Mouse (Mus musculus) G1E-ER4 (cell line): ENCODE results near the gene Selenbp2. TPM values are rescaled to one million over a fixed set of nuclear protein-coding genes. Genes with fewer than 3 reads are reported as not detected.
"Not testable (repeated sequence)": the region's sequence is repeated elsewhere in the genome, so short reads cannot be mapped to it uniquely, and the experiment has no call there.

Source experiments
- GATA1 ChIP-seq: IDR thresholded peaks from one replicate; pipeline ENCODE4 v1.8.0; 2012; ENCODE audit warnings: low read length, inconsistent platforms
- polyA plus RNA-seq: library from polyadenylated mRNA; stranded (reverse); fragments of >175 nt; gene quantifications from 2 replicates; pipeline ENCODE4 v1.2.3, GENCODE M21; 2012

Gene Selenbp2
- polyA plus RNA-seq = 0.76 and 1.4 TPM in 2 replicates

GRCm38 (mm10) chr3:94693329-94693825 is at the start of gene Selenbp2:
Gene Selenbp2 (plus strand): TSS chr3:94693556.
- TF ChIP-seq GATA1 = no peak

- no peak for TF ChIP-seq GATA1
Observed at GRCm38 (mm10) chr3:94648755-94649590, 44.4 kb upstream of the Selenbp2 start.

- TF ChIP-seq GATA1 = no peak
Observed at GRCm38 (mm10) chr3:94650409-94650808, 42.9 kb upstream of the Selenbp2 start.

GRCm38 (mm10) chr3:94658740-94659095 is 34.6 kb upstream of the Selenbp2 start, which contains the start of gene Tuft1:
Gene Tuft1 (minus strand): TSS chr3:94658872.
- TF ChIP-seq GATA1 = not testable (repeated sequence)

GRCm38 (mm10) chr3:94679351-94679841 is 14.0 kb upstream of the Selenbp2 start:
- TF ChIP-seq GATA1 = no peak

GRCm38 (mm10) chr3:94680783-94681182 is 12.6 kb upstream of the Selenbp2 start:
- TF ChIP-seq GATA1 = no peak

- no peak for TF ChIP-seq GATA1
Observed at GRCm38 (mm10) chr3:94683646-94684045, 9.7 kb upstream of the Selenbp2 start.

GRCm38 (mm10) chr3:94685989-94686772 is 7.2 kb upstream of the Selenbp2 start:
- TF ChIP-seq GATA1 = peak; percentile 81

- no peak for TF ChIP-seq GATA1
Observed at GRCm38 (mm10) chr3:94690616-94691247, 2.6 kb upstream of the Selenbp2 start.

- no peak for TF ChIP-seq GATA1
Observed at GRCm38 (mm10) chr3:94702856-94703255, 9.5 kb downstream of the Selenbp2 start.

- TF ChIP-seq GATA1 = no peak
Observed at GRCm38 (mm10) chr3:94745691-94746090, 52.3 kb downstream of the Selenbp2 start.

Other genes starting within 250 kb of the Selenbp2 start
- gene Oaz3, start 249.6 kb upstream of the Selenbp2 start, polyA plus RNA-seq = not detected in 2 replicates
- not detected in 2 replicates for gene Celf3, start 215.3 kb upstream of the Selenbp2 start, polyA plus RNA-seq
- gene Riiad1, start 213.2 kb upstream of the Selenbp2 start, polyA plus RNA-seq = not detected in 2 replicates
- 12.5 and 17.5 TPM in 2 replicates for gene Snx27, start 110.8 kb upstream of the Selenbp2 start, polyA plus RNA-seq
- not detected in 2 replicates for gene Gm10972, start 50.4 kb upstream of the Selenbp2 start, polyA plus RNA-seq
- gene Tuft1, start 34.7 kb upstream of the Selenbp2 start, polyA plus RNA-seq = 3.6 and 5.3 TPM in 2 replicates
- gene Cgn, start 92.9 kb downstream of the Selenbp2 start, polyA plus RNA-seq = 0.02 TPM in 1 of 2 replicates, not detected in the other
- gene Pogz, start 144.0 kb downstream of the Selenbp2 start, polyA plus RNA-seq = 85.2 and 131 TPM in 2 replicates
- gene Psmb4, start 193.4 kb downstream of the Selenbp2 start, polyA plus RNA-seq = 363 and 481 TPM in 2 replicates
- gene Selenbp1, start 239.5 kb downstream of the Selenbp2 start, polyA plus RNA-seq = 15.2 and 71.3 TPM in 2 replicates